ENCODE assay signal across 9 mouse cellular contexts in the genomic region with DNA sequence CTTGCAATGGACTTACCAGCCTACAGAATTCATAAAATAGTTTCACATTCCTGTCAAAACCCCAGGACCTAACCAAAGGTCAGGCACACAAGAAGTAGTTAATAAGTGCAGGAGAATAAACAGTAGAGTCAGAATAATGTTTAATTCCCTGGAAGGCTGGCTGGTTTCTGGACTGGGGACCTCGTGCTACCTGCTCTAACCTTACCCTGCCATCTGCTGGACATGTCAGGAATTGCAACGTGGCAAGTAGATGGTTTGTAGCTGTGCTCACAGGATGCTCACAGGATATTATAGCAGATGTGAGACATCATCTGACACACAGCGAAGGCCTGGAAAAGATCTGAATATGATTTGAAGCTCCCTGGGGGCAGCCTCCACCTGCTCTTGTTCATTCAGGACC. TPM values are rescaled to one million over a fixed set of nuclear protein-coding genes. Genes with fewer than 3 reads are reported as not detected.
DNase-seq lines count a peak whose midpoint lies in the region; ATAC-seq lines count a peak whose summit lies in the region.
"Had no signal": no experiment of that assay in that cellular context is flagged by ENCODE, and none has a peak within 500 bp of the region (broad histone marks: within the 10 kb centered on the region; RNA-seq: fewer than 3 reads in every experiment).

No protein-coding gene starts in this region.

- peak; percentile 64; the same call in 1 of the 2 replicates for ATAC-seq in forebrain, embryonic 15.5 days (replicated peaks)
- peak; percentile 64; the same call in 1 of the 2 replicates for ATAC-seq in hindbrain, embryonic 15.5 days (ENCODE audit: low FRiP score, low read depth)

- WGBS in forebrain, embryonic 15.5 days: 11% methylated on average over 3 of the region's 3 CpGs
- WGBS in hindbrain, embryonic 15.5 days: 2% methylated on average over 3 of the region's 3 CpGs

- no peak overlapping the region for H3K4me2 ChIP-seq in forebrain, embryonic 15.5 days (replicated peaks)
- H3K4me2 ChIP-seq in hindbrain, embryonic 15.5 days: no peak overlapping the region

- H3K9ac ChIP-seq in forebrain, embryonic 15.5 days (replicated peaks): no peak overlapping the region
- no peak overlapping the region for H3K9ac ChIP-seq in hindbrain, embryonic 15.5 days

- no peak overlapping the region for H3K27ac ChIP-seq in forebrain, embryonic 15.5 days (replicated peaks)
- no peak overlapping the region for H3K27ac ChIP-seq in hindbrain, embryonic 15.5 days (replicated peaks)
- H3K27ac ChIP-seq: macrophage had no signal

- DNase-seq in Muller cell, postnatal 12 days (ENCODE audit: inconsistent ontology term): peak; percentile 62
- DNase-seq in c-Kit-positive CD71-positive TER-119-positive erythroid progenitor cells, embryonic 14.5 days (ENCODE audit: low spot score): peak; percentile 68
- peak; percentile 88 to 89 for DNase-seq in layer of hippocampus, postnatal 10 days (ENCODE audit: low spot score in 2 of 2)
- DNase-seq in lung, postnatal 36 days: peak; percentile 90
- peak; percentile 82 to 91 for DNase-seq in right cerebral cortex, postnatal 10 days (ENCODE audit: low spot score in 2 of 2)
- peak; percentile 49 for DNase-seq in urinary bladder, postnatal 10 days (ENCODE audit: low spot score)

- H3K27me3 ChIP-seq in forebrain, embryonic 15.5 days: no peaks in the 10 kb centered on the region
- H3K27me3 ChIP-seq in hindbrain, embryonic 15.5 days: no peaks in the 10 kb centered on the region

- H3K4me3 ChIP-seq in forebrain, embryonic 15.5 days: no peak overlapping the region
- H3K4me3 ChIP-seq in hindbrain, embryonic 15.5 days: no peak overlapping the region

- 0 out of 2 replicates have a peak, but pooled peaks cover 2% of the 10 kb centered on the region for H3K4me1 ChIP-seq in forebrain, embryonic 15.5 days
- peaks cover 3% of the 10 kb centered on the region for H3K4me1 ChIP-seq in hindbrain, embryonic 15.5 days (replicated peaks)

- no peaks in the 10 kb centered on the region for H3K36me3 ChIP-seq in forebrain, embryonic 15.5 days
- no peaks in the 10 kb centered on the region for H3K36me3 ChIP-seq in hindbrain, embryonic 15.5 days

- H3K9me3 ChIP-seq in forebrain, embryonic 15.5 days: no peaks in the 10 kb centered on the region
- no peaks in the 10 kb centered on the region for H3K9me3 ChIP-seq in hindbrain, embryonic 15.5 days

RNA-seq across cellular contexts. Expression of a gene that starts 7.3 kb away (rescaled TPM):
- 0.55 and 0.74 TPM in 2 replicates for polyA plus RNA-seq in forebrain, embryonic 15.5 days (2015; fragmentation: Nextera tagmentation; extraction: Ambion mirVana)
- polyA plus RNA-seq in hindbrain, embryonic 15.5 days (2015; fragmentation: Nextera tagmentation; extraction: Ambion mirVana): 1.0 and 1.2 TPM in 2 replicates
- 1 to 10 TPM; 1.8 to 2.6 TPM for total RNA-seq in layer of hippocampus, postnatal 10 days (2021)

RNA-seq across cellular contexts. Expression of a gene that starts 37.7 kb away (rescaled TPM):
- polyA plus RNA-seq in forebrain, embryonic 15.5 days (2015; fragmentation: Nextera tagmentation; extraction: Ambion mirVana): 4.0 TPM in 2 replicates
- 7.2 and 11.3 TPM in 2 replicates for polyA plus RNA-seq in hindbrain, embryonic 15.5 days (2015; fragmentation: Nextera tagmentation; extraction: Ambion mirVana)
- total RNA-seq in layer of hippocampus, postnatal 10 days (2021): 1 to 10 TPM; 3.4 to 4.1 TPM
- polyA plus RNA-seq: macrophage had no signal

RNA-seq across cellular contexts. Expression of a gene that starts 40.0 kb away (rescaled TPM):
- polyA plus RNA-seq in forebrain, embryonic 15.5 days (2015; fragmentation: Nextera tagmentation; extraction: Ambion mirVana): 19.2 and 21.9 TPM in 2 replicates
- 22.5 and 24.0 TPM in 2 replicates for polyA plus RNA-seq in hindbrain, embryonic 15.5 days (2015; fragmentation: Nextera tagmentation; extraction: Ambion mirVana)
- total RNA-seq in layer of hippocampus, postnatal 10 days (2021): 10 to 100 TPM; 32.5 to 33.5 TPM

RNA-seq across cellular contexts. Expression of a gene that starts 59.1 kb away (rescaled TPM):
- 0.69 and 1.1 TPM in 2 replicates for polyA plus RNA-seq in forebrain, embryonic 15.5 days (2015; fragmentation: Nextera tagmentation; extraction: Ambion mirVana)
- 0.97 and 1.3 TPM in 2 replicates for polyA plus RNA-seq in hindbrain, embryonic 15.5 days (2015; fragmentation: Nextera tagmentation; extraction: Ambion mirVana)
- 1 to 10 TPM; 2.5 to 2.8 TPM for total RNA-seq in layer of hippocampus, postnatal 10 days (2021)
- polyA plus RNA-seq: macrophage had no signal
